Mouse (Mus musculus) retina, postnatal 1 day (tissue): Measurements from ENCODE around the gene Vmn1r221.
"Not testable (repeated sequence)": the region's sequence is repeated elsewhere in the genome, so short reads cannot be mapped to it uniquely, and the experiment has no call there.

Experiments used
- DNase-seq: peaks from one replicate; pipeline ENCODE4 v3.0.0-alpha.2; 2012

The Vmn1r221 gene

GRCm38 (mm10) chr13:23213827-23214226, at the start of gene Vmn1r221:
Vmn1r221 (plus strand) TSS chr13:23214127.
- not testable (repeated sequence) for DNase-seq

DNA sequence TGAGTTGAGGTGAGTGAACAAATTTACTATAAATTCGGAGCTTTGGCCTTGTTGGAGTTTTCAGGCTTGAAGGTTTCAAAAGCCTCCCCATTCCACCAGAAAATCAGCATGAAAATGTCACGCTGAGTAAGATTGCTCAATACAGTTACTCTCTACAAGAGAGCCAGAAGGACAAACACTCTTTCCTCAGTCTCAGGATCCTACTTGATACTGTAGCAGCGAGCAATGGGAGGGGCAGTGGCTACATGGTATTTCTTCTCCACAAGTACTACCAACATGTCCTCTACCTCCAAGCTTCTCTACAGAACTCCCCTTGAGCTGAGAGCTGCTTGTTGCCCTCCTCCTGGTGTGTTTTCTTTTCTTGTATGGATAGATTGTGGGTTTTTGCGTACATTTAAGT, 47.5 kb upstream of the Vmn1r221 start:
- DNase-seq = not testable (repeated sequence)

DNA sequence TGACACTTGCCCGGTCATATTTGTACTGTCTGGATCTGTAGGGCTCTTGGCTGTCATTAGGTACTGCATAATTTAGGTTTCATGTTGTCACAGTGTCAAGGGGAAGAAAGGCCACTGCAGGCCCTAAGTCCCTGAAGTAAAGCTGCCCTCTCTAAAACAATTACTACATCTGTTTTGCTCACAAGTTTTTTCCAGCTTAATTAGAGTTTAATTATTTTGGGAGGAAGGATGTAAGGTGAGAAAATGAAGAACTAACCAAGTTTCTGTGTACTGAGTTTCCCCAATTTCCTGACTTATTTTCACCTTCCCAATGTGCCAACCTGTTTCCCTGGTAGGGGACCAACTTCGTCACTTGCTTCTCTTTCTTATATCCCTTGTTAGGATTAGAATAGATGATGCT, 26.1 kb upstream of the Vmn1r221 start, which contains the start of gene Vmn1r220:
Gene Vmn1r220, minus strand, starts transcription at position 101 of the 400 bp plus-strand sequence.
- DNase-seq = no peak

DNA sequence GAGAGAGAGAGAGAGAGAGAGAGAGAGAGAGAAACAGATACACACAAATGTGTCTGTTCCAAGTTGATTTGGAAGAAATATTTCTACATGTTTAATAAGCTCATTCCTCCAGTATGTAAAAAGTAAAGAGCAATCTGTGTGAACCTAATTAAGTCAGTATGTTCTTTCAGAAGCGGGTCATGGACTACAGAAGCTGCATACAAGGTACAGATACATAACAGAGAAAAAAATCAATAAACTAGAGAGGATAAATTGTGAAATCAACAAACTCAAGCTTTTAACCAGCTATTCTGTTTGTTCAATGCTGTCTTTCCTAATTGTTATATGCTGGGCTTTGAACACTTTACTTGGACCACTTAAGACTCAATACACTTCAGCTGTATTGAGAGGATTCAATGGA, 10.0 kb upstream of the Vmn1r221 start:
- DNase-seq = peak; percentile 0

DNA sequence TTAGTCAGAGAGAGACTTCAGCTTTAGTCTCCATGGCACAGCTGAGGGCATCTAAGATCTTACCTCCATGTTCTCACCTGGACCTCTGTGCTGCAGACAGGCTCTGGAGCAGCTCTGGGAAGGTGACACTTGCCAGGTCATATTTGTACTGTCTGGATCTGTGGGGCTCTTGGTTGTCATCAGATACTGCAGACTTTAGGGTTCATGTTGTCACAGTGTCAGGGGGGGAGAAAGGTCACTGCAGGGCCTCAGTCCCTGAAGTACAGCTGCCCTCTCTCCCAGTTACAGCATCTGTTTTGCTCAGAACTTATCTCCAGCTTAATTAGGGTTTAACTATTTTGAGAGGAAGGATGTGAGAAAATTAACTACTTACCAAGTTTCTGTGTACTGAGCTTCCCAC, 21.9 kb downstream of the Vmn1r221 start, which contains the start of gene Vmn1r222:
Gene Vmn1r222, minus strand, starts transcription at position 101 of the 400 bp plus-strand sequence.
- DNase-seq = not testable (repeated sequence)

DNA sequence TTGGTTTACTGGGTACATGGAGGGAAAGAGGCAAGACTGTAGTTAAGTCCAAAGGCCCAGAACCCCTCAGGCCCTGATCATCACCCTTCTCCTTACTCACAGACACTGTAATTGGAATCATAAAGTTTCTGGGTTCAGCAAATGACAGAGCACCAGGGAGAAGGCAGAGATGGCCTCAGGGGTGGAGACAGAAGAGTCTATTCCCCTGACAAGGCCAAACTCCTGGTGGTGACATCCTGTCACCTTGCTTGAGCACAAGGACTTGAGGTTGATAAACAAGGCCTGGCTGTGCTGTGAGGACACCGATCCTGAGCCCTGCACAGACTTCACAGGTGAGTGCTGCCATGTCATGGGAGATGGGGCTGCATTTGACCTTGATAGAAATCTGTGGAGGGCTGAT, 32.9 kb downstream of the Vmn1r221 start, which contains the start of gene Vmn1r223:
Gene Vmn1r223, plus strand, starts transcription at position 301 of the 400 bp plus-strand sequence.
- not testable (repeated sequence) for DNase-seq

DNA sequence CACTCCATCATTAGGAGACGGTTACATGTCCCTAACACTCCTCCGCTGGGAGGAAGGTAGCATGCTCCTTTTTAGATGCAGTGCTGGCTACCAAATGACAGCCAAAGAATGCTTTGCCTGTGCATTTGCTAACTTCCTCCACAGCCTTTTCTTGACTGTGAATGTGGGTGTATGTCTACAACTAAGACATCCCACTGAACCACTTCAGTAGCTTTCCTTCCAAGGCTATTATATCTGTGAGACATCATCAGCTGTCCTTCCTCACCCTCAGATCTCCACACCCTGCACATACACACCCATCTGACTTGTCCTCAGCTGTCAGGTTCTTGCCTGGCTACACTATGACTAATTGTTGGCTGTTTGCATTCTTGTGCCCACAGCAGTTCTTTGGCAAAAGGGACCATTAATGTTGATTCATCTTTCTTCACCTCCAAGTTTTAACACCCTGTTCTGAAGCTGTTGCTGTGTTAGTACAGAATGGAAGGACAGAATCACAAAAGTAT, 44.7 kb downstream of the Vmn1r221 start:
- no peak for DNase-seq

DNA sequence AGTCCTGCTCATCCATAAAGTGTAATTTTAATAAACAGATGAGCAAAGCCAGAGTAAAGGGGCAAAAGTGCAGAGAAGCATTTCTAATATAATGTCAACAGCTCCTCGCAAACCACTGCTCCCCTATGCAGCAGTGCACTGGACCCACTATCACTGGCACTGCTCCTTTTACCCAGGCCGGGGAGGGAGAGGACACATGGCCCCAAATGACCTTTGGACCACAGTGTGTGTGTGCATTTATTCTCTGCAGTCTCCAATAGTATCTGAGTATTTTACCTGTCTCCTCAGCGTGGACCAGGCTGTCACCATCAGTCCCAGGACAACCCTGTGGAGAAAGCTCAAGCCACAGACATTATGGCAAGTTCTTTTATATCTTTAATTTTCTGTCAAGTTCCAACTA, 54.7 kb downstream of the Vmn1r221 start:
- DNase-seq = not testable (repeated sequence)

DNA sequence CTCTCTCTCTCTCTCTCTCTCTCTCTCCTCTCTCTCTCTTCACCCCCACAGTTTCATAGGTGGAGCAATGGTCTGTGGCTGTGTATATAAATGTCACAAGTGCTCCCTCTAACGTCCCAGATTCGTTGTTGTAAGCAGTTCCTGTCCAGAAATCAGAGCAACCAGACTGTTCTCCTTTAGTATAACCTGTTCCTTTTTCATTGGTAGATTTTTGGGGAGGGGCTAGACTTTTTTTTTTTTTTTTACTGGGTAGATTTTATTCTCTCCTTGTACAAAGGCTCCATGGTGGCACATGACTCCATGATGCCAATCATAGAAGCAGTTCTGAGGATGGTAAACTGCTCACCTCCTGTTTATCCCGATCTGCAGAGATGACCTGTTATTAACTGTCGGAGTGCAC, 55.2 kb downstream of the Vmn1r221 start:
- DNase-seq = peak; percentile 34

DNA sequence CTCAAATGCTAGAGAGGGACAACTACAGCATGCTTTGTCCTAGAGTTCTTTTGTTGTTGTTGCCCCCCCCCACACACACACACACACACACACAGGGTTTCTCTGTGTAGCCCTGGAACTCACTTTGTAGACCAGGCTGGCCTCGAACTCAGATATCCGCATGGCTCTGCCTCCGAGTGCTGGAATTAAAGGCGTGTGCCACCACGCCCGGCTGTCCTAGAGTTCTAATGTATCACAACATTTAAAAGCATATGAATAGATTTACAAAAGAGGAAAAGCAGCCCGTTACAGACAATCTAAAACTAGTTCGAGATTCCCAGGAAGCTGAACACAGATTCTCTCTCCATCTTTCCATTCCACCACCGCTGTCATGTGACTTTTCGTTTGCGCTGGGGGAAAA, 55.8 kb downstream of the Vmn1r221 start:
- no peak for DNase-seq

- peak; percentile 65 for DNase-seq
Measured at GRCm38 (mm10) chr13:23270321-23271101, 56.6 kb downstream of the Vmn1r221 start.
